Mouse (Mus musculus) adrenal gland, postnatal 36 days (tissue): ENCODE measurements at regions not wholly inside any gene's neighbourhood (a gene's known extent, or its start where the extent isn't known, plus 50 kb on each side); places are given as distances from the start of the nearest gene placed in this dataset.
"Not testable (repeated sequence)": the region's sequence is repeated elsewhere in the genome, so short reads cannot be mapped to it uniquely, and the experiment has no call there.

ENCODE experiments used
- DNase-seq, 2 experiments: peaks; one replicate each; pipeline ENCODE4 v3.0.0; 2021; ENCODE audit warnings: mixed read lengths in 1 of 2

DNA sequence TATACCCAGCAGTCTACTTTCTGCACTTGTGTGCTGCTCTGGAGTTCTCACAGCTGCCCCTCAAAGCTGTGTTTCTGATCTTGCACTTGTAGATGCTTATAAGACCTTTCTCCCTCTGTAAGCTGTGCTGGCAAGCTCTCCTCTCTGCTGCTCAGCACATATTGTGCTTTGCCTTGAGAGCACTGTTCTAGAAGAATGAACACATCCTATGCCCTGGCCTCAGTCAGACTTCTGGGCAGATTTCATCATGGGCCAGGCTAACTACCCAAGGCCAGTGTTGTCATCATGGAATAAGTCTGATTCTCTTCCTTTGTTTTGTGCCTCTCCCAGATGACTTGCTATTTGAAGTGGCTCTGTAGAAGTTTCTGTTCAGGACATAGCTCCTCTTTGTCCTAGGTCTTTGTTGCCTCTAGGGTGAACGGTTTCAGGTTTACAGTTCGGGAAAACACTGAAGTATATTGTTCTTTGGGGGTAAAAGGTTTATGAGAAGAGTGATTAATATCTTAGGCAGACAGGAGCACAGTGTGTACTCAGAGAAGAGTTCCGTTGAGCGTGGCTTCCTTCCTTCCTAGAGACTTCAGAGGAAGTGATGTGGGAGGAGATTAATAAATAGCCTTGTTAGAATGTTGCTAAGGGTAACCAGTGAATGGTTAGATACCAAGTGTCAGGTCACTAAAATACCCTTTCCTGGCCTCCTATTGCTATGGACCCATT, 70.8 kb downstream of the Pcdh18 start:
- DNase-seq: peak; percentile 6 to 7

DNA sequence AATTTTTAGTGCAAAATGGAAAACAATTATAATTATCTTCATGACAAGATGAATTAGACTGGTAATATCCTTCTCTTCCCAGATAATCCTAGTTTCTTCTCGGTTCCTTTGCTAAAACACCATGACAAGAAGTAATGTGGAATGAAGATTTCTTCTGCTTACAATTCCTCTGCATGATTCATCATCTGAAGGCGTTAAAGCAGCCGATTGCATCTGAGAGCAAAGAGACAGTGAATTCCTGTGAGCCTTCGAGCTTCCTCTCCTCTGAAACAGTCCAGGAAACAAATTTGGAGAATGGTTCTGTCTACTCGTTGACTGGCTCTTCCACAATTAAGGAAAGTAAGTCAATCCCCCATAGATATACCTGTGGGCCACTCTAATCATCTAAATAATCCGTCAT, 82.2 kb downstream of the Pcdh18 start:
- no peak for DNase-seq

DNA sequence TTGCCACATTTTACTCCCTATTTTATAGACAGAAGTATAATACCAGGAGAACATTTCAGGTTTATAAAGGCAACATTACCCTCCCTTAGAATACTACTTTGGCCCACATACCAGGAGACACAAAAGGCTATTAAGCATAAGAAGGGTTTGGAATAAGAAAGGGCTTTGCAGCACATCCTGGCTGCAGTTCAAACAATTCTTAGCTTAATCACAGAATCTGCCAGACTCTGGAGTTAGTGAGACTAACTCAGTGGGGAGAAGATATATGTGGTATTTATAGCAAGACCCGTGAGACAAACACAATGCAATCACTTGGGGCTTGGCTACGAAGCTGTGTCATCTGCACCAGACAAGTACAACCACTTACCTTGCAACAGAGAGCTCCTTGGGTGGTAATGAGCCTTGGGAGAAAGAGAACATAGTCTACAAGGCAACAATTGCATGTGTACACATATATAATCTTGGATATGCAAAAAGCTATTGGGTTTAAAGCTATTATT, 84.4 kb downstream of the Pcdh18 start:
- no peak for DNase-seq

DNA sequence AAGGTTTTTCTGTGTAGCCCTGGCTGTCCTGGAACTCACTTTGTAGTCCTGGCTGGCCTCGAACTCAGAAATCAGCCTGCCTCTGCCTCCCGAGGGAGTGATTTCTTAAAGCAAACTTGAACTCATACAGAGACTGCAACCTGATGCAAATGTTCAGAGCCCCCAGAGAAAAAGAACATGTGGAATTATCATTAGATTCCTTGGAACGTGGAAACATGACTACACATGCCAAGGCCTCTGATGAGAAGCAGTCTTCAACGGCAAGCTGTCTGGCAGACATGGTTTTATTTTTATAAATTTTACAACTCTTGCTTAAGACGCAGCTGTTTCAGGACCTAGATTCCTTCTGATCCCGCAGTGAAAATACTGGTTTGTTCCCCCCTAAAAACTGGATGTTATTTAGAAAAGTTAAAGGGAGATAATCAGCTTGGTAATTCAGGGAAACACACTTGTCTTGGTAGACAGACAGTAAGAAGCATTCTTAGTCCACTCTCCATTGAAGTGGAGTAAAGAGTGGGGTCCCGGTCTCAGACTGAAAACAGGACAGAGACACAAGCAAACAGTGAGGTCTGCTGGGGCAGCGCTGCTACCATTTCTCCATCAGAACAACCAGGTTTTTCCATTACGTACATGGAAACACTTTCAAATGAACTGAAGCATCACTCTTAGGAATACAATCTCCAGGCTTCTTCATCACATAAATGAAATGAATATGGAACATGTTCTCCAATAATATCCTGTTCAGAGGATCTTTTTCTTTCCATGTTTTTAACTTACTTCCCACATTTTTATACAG, 89.4 kb downstream of the Pcdh18 start:
- DNase-seq: no peak

DNA sequence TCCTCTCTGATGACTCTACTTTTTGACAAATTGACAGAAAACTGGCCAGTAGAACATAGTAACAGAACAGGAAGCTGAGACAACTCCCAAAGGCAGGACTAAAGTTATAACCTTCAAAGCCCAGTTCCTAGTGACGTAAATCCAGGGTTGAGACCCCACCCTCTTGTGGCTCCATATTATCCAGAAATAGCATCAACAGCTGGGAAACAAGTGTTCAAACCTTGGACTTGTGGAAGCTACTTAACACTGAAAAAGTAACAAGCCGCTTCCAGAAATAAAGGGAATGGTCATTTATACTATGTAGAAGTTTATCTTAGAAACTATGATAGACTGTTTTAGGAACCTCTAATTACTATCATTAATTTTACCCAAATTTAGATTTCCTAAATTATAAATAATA, 90.6 kb downstream of the Pcdh18 start:
- no peak for DNase-seq

DNA sequence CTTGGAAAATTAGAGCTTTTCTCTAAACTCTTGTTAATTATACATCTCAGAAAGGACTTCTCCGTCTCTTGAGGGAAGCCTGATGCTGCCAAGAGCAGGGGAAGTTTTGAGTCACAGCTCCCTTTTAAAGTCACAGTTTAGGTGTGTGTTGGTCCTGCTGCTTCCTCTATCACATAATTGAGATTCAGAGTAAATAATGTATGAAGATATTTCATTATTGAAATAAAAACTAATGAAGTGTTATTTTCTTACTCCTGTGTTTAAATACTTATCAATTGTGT, 108.3 kb downstream of the Pcdh18 start:
- no peak for DNase-seq

DNA sequence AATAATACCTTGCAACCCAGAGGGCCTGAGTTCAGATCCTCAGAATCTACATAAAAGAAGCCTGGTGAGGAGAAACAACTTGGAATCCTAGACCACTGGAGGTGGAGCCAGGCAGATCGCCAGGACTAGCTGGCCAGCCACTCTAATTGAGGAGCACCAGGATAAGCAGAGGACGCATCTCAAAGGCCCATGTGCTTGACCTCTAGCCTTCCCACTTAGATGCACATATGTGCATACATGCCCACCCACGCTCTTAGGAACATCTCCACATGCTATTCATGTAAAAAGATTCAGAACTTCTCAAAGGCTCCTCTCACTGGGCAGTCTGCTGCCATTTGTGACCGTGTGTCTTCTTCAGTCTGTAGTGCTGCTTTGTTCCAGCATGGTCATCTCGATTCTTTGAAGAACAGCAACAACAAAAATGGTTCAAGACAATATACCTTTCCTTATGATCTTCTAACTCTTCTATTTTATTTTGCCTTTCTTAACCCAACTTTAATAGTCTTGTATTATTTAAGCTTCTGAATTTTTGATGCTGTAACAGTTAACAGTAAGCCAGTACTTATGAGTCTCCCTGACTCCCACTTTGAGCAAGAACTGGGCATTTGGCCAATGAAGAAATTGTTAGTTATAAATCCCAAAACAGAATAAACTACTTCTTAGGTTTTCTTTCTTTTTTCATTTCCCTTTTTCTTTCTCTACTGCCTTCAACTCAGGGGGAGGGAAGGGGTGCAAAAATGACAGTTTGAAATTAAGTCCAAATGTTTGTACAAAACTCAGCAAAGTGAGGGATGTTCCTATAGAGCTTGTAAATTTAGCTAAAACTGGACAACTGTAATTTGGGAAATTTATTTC, 108.9 kb downstream of the Pcdh18 start:
- DNase-seq: no peak

DNA sequence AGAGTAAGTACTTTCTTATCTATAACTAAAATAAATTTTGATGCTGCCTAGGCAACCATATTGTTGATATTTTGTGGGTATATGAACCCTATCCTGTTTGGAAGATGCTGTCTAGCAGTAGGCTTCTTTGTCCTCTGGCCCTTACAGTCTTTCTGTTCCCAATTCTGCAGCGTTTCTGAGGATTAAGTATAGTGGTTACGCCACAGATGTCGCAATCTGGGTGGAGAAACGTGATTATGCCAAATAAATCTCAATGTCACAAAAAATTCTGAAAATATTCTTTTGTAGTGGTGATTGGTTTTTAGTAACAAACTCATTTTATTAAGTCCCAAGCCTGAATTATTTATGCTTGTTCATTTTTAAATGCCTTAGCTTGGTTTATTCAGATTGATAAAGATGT, 112.1 kb downstream of the Pcdh18 start:
- DNase-seq: no peak

DNA sequence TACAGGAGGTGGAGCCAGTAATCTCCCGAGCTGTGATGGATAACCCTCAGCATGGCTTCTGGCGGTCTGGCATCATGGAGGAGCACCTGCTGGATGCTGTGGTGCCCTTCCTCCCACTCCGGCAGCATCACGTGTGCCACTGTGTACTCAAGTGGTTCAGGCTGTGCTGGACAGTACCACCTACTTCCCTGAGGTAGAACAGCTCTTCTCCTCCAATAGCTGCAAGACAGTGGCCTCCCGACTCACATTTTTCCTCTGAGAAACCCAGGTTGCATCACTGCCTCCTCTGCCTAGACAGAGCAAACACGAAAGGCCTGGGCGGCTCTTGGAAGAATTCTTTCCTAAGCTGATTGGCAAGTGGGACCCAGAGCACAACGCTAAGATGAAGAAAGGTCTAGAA, 113.3 kb downstream of the Pcdh18 start:
- no peak for DNase-seq

DNA sequence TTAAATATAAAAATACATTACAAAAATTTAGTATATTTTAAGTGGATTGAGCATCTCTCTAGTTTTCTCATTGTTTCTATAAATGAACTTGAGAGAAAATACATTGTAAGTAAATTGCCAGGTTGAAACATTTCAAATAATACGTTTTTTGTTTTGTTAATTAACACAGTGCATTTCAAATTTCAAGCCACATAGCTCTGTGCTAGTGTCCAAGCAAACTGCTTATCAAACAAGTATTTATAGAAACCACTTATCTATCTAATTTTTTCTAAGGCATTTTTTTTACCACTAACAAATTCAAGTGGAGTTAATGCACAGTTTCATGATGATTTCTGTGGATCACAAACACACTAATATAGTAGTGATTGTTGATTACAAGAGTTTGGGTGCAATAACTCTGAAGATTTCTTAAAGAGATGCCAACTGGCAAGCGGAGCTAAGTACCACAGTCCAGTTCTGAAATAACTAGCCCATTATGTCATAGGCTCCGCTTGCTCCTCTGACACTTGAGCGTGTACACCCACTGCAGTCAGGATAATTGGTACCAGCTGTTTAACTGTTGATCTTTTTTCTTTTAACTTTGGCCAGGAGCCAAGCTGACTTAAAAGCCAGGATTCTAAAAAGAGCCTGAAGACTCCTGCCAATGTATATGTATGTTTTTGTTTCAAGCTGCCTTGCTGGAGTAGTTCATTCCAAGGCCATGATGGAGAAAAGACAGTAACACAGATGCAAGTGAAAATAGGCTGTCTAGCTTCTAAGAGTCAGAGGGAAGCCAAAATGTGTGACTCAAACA, 115.0 kb downstream of the Pcdh18 start:
- no peak for DNase-seq

DNA sequence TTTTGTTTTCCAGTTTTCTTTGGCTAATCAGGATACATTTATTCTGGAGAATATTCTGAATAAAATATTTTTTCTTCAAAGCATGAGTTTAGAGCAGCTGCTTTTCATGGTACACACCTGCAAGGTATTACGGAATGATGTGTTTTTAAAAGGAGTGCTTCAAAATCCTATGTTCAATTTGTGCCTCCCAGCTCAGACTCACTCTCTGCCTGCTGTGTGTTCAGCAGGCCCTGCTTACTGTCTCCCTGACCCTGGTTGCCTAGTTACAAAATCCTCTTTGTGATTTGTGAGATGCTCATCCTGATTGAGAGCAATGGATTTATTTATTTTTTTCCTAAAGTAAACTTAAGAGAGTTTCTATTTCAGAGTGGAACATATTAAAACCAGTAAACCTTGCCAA, 115.7 kb downstream of the Pcdh18 start:
- DNase-seq: no peak

DNA sequence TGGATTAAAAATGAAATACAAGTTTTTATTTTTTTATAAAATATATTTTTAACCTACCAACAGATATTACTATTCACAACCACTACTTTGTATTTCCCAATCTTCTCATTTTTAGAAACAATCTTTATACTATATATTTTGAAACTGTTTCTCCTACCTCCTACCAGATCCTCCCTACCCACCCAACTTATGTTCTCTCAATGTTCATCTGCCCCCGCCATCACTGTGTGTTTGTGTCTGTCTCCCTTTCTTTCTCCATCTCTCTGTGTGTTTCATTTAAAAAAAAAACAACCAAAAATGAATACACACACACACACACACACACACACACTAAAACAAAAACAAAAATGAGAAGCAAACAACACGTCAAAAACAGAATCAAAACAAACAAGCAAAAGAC, 118.5 kb downstream of the Pcdh18 start:
- no peak for DNase-seq

DNA sequence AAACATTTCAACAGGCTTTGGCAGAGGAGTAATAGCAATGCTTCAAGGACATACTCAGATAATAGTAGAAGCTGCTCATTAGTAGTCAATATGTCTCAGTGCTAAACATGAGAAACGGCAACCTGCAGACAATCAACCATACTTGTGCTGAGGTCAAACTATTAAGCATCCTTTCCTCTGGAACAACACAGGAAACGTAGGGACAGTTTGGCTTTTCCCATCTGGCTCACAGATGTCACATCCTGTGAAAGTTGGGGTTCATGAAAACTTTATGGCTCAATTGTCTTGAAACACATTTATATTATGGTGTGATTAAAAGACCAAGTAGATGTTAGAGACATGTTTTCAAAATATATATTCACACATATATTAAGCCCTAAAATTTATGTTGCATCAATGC, 120.4 kb downstream of the Pcdh18 start:
- DNase-seq: no peak

DNA sequence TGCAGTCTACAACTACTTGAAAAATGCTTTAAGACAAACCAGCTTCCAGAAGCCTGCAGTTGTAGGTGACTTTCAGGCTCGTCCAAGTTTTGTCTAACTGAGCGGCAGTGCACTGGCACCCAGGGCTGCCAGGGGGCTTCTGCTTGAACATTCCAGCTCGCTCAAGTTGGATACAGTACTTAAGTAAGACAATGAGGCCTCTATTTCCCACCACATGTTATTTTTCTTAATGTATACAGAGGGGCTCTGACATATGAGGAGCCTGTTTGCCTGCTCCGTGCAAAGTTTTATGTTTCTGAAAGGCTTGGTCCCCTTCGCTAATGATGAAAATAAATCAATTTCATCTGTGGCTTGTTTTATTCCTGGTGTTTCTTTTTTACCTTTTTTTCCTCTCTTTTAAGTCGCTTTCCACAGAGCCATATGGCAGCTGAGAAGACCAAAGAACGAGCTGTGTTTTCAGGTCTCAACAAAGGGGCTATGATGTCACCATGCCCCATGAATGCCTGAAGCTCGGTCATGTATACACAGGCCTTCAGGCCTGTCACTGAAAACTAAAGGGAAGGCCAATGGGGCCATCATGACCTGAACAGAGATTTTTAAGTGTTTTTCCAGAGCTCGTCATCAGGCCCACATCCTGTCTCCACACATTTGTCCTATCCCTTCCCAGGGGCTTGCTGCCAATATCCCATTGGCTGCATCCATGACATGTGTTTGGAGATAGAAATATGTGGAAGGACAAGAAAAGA, 164.2 kb downstream of the Pcdh18 start:
- DNase-seq: no peak

DNA sequence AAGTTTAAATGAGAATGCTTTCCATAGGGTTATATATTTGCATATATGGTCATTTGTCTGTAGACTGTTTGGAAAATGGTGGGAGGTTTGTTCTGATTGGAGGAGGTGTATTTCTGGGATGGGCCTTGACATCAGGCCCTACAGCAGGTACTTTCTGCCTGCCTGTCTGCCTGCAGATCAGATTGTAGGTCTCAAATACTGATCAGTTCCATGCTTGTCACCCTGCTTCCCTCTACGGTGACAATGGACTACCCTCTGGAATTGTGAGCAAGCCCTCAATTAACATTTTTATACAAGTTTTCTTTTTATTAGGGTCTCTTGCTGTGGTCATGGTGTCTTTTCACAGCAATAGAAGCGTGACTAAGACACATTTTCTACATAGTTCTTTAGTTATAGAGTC, 166.9 kb downstream of the Pcdh18 start:
- no peak for DNase-seq

DNA sequence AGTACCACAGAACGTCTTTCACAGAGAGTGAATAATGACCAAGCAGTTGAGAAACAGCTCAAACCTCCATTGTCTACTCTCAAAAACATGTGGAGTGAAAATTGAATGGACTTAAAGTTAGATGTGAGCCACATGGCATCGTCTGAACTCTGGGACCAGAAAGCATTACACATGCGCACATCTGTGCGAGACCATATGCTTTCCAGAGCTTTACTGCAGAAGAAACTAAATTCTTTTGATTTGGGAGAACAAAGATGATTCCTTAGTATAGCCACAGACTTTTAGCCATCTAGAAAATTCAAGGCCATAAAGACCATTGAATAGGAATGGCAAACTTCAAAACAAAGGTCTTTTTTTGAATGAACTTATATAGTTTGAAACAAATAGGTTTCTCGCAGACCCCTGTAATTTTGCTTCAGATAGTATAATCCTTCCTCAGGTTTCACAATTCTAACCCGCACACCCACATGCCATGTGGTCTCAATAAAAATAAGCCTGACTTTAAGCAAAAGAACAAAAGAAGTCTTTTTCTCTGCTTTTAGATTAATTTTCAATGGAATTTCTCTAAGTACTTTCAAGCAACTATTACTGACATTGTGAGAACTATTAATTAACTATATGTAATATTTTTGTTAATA, 170.5 kb downstream of the Pcdh18 start:
- no peak for DNase-seq

DNA sequence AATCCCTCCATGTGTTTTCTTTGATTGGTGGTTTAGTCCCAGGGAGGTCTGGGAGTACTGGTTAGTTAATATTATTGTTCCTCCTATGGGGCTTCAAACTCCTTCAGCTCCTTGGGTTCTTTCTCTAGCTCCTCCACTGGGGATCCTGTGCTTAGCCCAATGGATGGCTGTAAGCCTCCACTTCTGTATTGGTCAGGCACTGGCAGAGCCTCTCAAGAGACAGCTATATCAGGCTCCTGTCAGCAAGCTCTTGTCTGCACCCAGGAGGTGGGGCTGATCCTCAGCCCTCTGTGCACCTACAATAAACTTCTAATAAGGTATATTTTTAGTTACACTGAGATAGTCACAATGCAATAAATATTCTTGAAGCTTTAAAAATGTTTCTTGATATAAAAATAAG, 171.2 kb downstream of the Pcdh18 start:
- not testable (repeated sequence) for DNase-seq

DNA sequence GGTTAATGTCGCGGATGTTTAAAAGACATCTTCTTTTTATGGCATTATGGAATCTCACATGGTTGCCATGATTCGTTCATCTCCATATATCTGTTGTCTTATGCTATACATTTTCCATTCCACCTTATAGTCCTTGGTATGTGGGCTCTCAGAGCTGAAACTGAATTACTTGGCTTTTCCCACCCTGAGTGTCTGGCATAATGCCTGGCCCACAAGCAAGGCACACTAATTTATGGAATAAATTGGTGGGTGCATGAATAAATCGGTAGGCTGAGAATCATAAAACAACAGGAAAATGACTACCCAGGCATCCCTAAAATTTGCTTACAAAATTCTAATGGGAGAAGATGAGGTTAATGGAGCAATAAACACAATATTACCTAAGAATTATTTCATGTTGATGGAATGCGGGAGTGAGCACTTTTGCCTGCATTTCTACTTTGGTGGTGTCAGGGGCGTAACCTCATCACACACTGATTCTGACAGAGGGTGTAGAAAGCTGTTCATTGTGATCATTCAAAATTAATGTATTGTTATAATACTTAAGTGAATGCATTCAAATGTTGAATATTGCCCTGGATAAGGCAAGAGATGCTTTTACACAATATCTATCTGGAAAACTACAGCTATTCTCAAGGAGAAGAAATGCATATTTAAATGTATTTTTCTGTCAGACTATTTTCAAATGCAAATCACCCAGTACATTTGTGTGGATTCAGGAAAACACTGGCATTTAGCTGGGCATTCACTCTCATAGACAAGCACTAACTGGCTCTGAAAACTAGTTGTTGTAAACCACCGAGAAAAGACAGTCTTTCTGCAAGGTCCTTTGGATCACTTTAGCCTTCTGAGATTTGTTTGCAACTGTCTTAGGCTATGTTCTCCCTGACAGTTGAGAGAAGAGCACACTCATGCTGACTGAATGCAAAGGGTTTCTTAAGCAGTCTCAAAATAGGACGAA, 190.1 kb downstream of the Pcdh18 start:
- DNase-seq: no peak

DNA sequence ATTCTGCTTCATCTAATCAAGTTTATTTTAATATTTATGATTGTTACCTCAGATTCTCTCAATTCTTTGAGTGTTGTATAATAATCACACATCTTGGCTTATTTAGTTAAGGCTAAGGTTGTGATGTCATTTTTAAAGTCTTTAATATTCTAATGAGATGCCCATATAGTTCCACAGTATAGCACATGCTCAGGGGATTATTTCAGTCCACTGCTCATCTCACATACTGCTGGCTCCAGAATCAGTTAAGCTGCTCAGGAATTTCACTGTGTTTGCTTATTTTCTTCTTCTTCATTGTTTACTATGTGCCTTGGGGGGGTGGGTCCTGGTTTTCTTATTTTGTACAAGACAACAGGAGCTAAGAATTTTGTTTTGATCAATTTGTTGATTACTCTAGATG, 229.5 kb downstream of the Pcdh18 start:
- DNase-seq: no peak

DNA sequence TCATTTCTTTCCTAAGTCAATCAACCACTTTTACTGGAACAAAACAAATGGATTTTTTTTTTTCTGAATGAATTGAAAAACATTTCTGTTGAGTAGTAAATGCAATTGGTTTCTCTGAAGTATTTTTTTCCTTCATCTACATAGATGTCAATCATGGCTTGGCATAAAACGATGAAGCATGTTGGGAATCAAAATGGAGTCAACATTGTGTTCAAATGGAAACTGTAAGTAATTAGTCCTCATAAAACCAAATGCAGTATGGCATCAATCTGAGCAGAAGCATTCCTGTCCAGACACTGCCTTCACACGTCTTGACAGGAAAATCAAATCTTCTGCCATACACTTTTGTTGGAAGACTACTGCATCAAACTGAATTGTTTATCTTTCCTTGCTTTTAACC, 237.0 kb downstream of the Pcdh18 start:
- no peak for DNase-seq
